In genomic region chr8:111989911-111990310, GRCm38 (mm10) we compare ENCODE assay signal across 9 mouse cellular contexts. TPM values are rescaled to one million over a fixed set of nuclear protein-coding genes. Genes with fewer than 3 reads are reported as not detected.
DNase-seq lines count a peak whose midpoint lies in the region; ATAC-seq and TF ChIP-seq lines count a peak whose summit lies in the region.
"Had no signal": no experiment of that assay in that cellular context is flagged by ENCODE, and none has a peak within 500 bp of the region (broad histone marks: within the 10 kb centered on the region; RNA-seq: fewer than 3 reads in every experiment).

No protein-coding gene starts in this region.

- peak; percentile 89 for TF ChIP-seq CTCF in cerebellum, adult 2 months (IDR thresholded peaks at IDR 0.05; ENCODE audit: borderline replicate concordance, insufficient read depth, low read depth, low read length)

- H3K9me3 ChIP-seq in liver, embryonic 16.5 days (replicated peaks; ENCODE audit: control insufficient read depth, low read length), result no peaks in the 10 kb centered on the region
- H3K9me3 ChIP-seq: heart, embryonic 15.5 days had no signal

- peaks cover 16% of the 10 kb centered on the region for H3K36me3 ChIP-seq in liver, embryonic 16.5 days (ENCODE audit: control insufficient read depth, insufficient read depth)

- no peaks in the 10 kb centered on the region for H3K27me3 ChIP-seq in cerebellum, adult 2 months (ENCODE audit: control insufficient read depth, insufficient read depth, low read length)
- H3K27me3 ChIP-seq in liver, embryonic 16.5 days (ENCODE audit: control insufficient read depth, insufficient read depth, low read depth, low read length), result no peaks in the 10 kb centered on the region
- H3K27me3 ChIP-seq: heart, embryonic 15.5 days had no signal

- H3K4me3 ChIP-seq in cerebellum, adult 2 months (replicated peaks; ENCODE audit: insufficient read depth, low read depth, low read length), result no peak overlapping the region
- no peak overlapping the region for H3K4me3 ChIP-seq in liver, embryonic 16.5 days (ENCODE audit: low read depth, low read length)
- H3K4me3 ChIP-seq: heart, embryonic 15.5 days had no signal

- intact Hi-C loops in gastrocnemius, postnatal 14 days (cut with DNase I; ENCODE audit: low total_unique reads), result loop anchor here (10.0 kb wide), 1 partner anchor 115 kb away; the partner anchor contains the start of gene Tmem170

- under 1% methylated on average over 7 of the region's 7 CpGs for WGBS in cerebellum, adult 2 months
- 7% methylated on average over 7 of the region's 7 CpGs for WGBS in liver, embryonic 16.5 days (ENCODE audit: insufficient replicate concordance)

- no peak overlapping the region for H3K27ac ChIP-seq in cerebellum, adult 2 months (ENCODE audit: insufficient read depth, low read length)
- H3K27ac ChIP-seq in liver, embryonic 16.5 days (ENCODE audit: low read length), result no peak overlapping the region
- H3K27ac ChIP-seq: heart, embryonic 15.5 days had no signal

- DNase-seq in A20 (ENCODE audit: low read depth, low spot score), result peak; percentile 85
- DNase-seq in Muller cell, postnatal 12 days (ENCODE audit: inconsistent ontology term), result peak; percentile 57
- peak; percentile 73 to 83 for DNase-seq in cerebellum, adult 2 months
- DNase-seq in gastrocnemius, postnatal 14 days, result peak; percentile 67
- peak; percentile 91 for DNase-seq in kidney, postnatal 10 days
- peak; percentile 88 for DNase-seq in retina, postnatal 1 day
- peak; percentile 40 to 50 for DNase-seq in urinary bladder, adult 18-20 months (ENCODE audit: low spot score in 2 of 2)

- H3K4me1 ChIP-seq in cerebellum, adult 2 months (ENCODE audit: control insufficient read depth, insufficient read depth, low read length), result no peaks in the 10 kb centered on the region
- peaks cover 4% of the 10 kb centered on the region; the same call in 1 of the 2 replicates for H3K4me1 ChIP-seq in liver, embryonic 16.5 days (ENCODE audit: control insufficient read depth, low read depth, low read length)

- no peak overlapping the region for H3K9ac ChIP-seq in liver, embryonic 16.5 days (ENCODE audit: low read depth, low read length)
- H3K9ac ChIP-seq: heart, embryonic 15.5 days had no signal

- TF ChIP-seq POLR2A in cerebellum, adult 2 months (IDR thresholded peaks at IDR 0.05; ENCODE audit: borderline replicate concordance, insufficient read depth, low read length), result no peak

- ATAC-seq in liver, embryonic 16.5 days (ENCODE audit: low read depth), result peak; percentile 35; the same call in 1 of the 2 replicates

- H3K4me2 ChIP-seq in liver, embryonic 16.5 days (ENCODE audit: low read depth, low read length), result no peak overlapping the region
- H3K4me2 ChIP-seq: heart, embryonic 15.5 days had no signal

RNA-seq across cellular contexts. Expression of gene Adat1, which starts 2.2 kb away (rescaled TPM):
- polyA plus RNA-seq in cerebellum, adult 2 months (2012; rRNA removed), result 9.4 and 10.2 TPM in 2 replicates
- 1 to 10 TPM; 1.3 TPM for total RNA-seq in gastrocnemius, postnatal 14 days (2021)
- polyA plus RNA-seq in liver, embryonic 16.5 days (2015; fragmentation: Nextera tagmentation; extraction: Ambion mirVana), result 3.0 and 3.3 TPM in 2 replicates

RNA-seq across cellular contexts. Expression of gene Kars, which starts 21.2 kb away (rescaled TPM):
- polyA plus RNA-seq in cerebellum, adult 2 months (2012; rRNA removed), result 90.2 and 91.7 TPM in 2 replicates
- 100 to 1,000 TPM; 100 to 107 TPM for total RNA-seq in gastrocnemius, postnatal 14 days (2021)
- 69.5 and 77.5 TPM in 2 replicates for polyA plus RNA-seq in liver, embryonic 16.5 days (2015; fragmentation: Nextera tagmentation; extraction: Ambion mirVana)

RNA-seq across cellular contexts. Expression of gene Terf2ip, which starts 21.3 kb away (rescaled TPM):
- 36.3 and 38.0 TPM in 2 replicates for polyA plus RNA-seq in cerebellum, adult 2 months (2012; rRNA removed)
- 10 to 100 TPM in 1 of 2 experiments, 1 to 10 TPM in 1; 9.1 to 10.4 TPM for total RNA-seq in gastrocnemius, postnatal 14 days (2021)
- 5.1 and 5.9 TPM in 2 replicates for polyA plus RNA-seq in liver, embryonic 16.5 days (2015; fragmentation: Nextera tagmentation; extraction: Ambion mirVana)

RNA-seq across cellular contexts. Expression of gene Gm6793, which starts 24.9 kb away (rescaled TPM):
- not detected in 2 replicates for polyA plus RNA-seq in cerebellum, adult 2 months (2012; rRNA removed)
- total RNA-seq in gastrocnemius, postnatal 14 days (2021), result not detected
- polyA plus RNA-seq in liver, embryonic 16.5 days (2015; fragmentation: Nextera tagmentation; extraction: Ambion mirVana), result 0.09 TPM in 1 of 2 replicates, not detected in the other

RNA-seq across cellular contexts. Expression of gene Gabarapl2, which starts 49.4 kb away (rescaled TPM):
- 373 and 404 TPM in 2 replicates for polyA plus RNA-seq in cerebellum, adult 2 months (2012; rRNA removed)
- 10 to 100 TPM; 73.9 to 78.5 TPM for total RNA-seq in gastrocnemius, postnatal 14 days (2021)
- 195 and 201 TPM in 2 replicates for polyA plus RNA-seq in liver, embryonic 16.5 days (2015; fragmentation: Nextera tagmentation; extraction: Ambion mirVana)
